Mouse (Mus musculus): Measurements from ENCODE around the gene Katnbl1.

DNA sequence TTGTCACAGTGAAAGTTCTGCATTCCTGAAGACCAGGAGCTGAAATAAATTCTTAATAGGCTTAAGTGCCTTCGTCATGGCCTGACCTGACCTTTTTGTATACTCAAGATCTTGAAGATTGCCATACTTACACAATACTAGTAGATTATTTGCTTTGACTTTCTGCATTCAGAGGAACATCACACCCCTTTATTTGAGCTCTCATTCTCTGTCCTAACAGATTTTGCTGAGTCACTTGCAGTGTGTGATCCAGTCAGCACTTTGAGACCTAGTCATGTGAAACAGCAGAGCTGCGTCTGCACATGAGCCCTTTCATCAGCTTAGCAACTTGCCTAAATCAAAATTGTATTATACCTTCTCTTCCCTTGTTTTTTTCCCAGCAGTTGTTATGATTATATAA, 54.3 kb downstream of the Katnbl1 start:
- TF ChIP-seq POLR2A (IDR thresholded peaks at IDR 0.05; ENCODE audit: low read depth, low read length), result no peak
- TF ChIP-seq CTCF (IDR thresholded peaks at IDR 0.05; ENCODE audit: extremely low read depth, insufficient read depth, insufficient read length, insufficient replicate concordance), result no peak

Data from spleen, adult 2 months (tissue).